Mouse (Mus musculus) erythroid progenitor cell, adult 5-6 weeks (primary cell): ENCODE results near the gene Pxt1. TPM values are rescaled to one million over a fixed set of nuclear protein-coding genes. Genes with fewer than 3 reads are reported as not detected.
"Not testable (repeated sequence)": the region's sequence is repeated elsewhere in the genome, so short reads cannot be mapped to it uniquely, and the experiment has no call there.

Source experiments
- ATAC-seq: replicated peaks from 2 replicates; pipeline ENCODE4 v1.8.0; 2016; ENCODE audit warnings: moderate number of reproducible peaks, mild to moderate bottlenecking, moderate TSS enrichment, inconsistent platforms; ENCODE audit not compliant: poor library complexity, low FRiP score, severe bottlenecking
- total RNA-seq, 2 experiments: library from RNA; stranded (forward) in 1 of 2; stranded (reverse) in 1 of 2; fragments of 150-400 nt in 1 of 2; fragments of 186-747, 209-891 nt in 1 of 2; gene quantifications; 2 replicates each; pipeline versions ENCODE4 v1.2.3 to v1.2.4; 2015 to 2017; ENCODE audit warnings: low replicate concordance in 2 of 2

Pxt1 gene
- total RNA-seq (2015; ENCODE audit: low replicate concordance) (3.2 TPM in 1 of 2 replicates, not detected in the other), total RNA-seq (2017; ENCODE audit: low replicate concordance) (not detected in 2 replicates)

DNA sequence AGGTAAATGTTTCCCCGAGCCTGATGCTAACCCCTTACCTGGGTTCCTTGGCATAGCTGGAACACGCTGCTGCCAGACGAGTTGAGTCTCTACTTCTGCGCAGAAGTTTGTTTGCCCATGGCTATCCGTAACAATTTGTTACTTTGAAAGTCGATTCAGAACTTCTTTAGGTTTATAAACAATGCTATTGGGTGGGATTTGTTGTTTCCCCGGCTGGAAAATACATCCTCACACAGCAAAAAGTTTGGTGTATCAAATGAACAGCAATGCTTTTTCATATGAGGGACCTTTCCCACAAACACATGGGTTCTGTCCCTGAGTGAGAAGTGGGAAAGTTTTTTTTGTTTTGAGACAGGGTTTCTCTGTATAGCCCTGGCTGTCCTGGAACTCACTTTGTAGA is at the start of gene Pxt1:
Pxt1 (minus strand) TSS at position 101 of the 400 bp plus-strand sequence.
- ATAC-seq, result no peak

GRCm38 (mm10) chr17:28993004-28993403 is 49.4 kb upstream of the Pxt1 start:
- not testable (repeated sequence) for ATAC-seq

DNA sequence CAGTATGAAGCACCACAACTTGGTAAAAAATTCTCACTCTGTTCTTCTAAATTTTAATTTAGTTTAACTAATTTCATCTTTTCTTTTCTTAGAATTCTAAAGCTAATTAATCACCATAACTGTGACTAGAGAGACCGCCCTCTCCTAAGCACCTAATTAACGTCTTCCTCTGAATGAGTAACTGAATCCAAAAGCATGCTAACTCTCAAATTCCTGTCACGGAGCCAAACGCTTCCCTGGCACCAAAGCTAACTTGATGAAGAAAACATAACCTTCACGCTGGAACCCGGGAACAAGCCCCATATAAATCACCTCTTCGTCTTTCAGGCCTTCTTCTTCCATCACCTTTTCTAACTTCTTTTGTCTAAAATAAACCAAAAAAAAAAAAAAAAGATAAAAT is 48.5 kb upstream of the Pxt1 start:
- no peak for ATAC-seq

DNA sequence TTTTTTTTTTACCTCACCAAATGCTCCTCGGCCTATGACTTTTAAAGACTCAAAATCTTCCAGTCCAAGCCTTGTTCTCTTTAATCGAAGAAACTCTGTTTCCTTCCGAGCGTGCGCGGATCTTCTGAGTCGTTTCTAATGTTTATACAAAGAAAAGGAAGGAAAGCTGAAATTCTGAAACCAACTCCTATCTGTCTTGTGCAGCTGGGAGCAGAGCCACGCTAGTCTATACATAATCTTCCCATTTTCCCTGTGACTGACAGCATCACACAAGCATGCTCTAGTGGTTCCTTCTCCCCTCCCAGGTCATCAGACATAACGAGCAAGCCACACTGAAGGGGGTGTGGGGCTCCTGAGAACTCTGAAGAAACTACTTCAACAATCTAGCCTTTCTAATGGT is 47.6 kb upstream of the Pxt1 start:
- ATAC-seq, result no peak

GRCm38 (mm10) chr17:28990060-28990459 is 46.4 kb upstream of the Pxt1 start:
- no peak for ATAC-seq

GRCm38 (mm10) chr17:28988996-28989395 is 45.4 kb upstream of the Pxt1 start:
- no peak for ATAC-seq

DNA sequence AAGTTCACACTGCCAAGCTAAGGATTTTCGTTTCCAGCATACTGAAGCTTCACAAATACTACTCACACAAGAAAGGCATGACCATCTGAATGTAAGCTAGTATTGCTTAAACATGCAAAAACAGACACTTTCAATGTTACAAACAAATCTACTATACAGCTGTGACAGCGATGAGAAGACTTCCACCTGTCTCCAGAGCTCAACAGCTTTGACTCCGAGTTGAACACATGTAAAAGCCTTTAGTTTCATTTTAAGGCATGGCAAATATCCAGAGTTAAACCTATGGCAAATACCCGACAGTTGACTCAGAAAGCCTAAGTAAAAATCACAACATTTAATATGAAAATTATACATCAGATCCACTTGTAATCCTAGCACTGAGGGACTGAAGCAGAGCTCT is 44.7 kb upstream of the Pxt1 start:
- no peak for ATAC-seq

DNA sequence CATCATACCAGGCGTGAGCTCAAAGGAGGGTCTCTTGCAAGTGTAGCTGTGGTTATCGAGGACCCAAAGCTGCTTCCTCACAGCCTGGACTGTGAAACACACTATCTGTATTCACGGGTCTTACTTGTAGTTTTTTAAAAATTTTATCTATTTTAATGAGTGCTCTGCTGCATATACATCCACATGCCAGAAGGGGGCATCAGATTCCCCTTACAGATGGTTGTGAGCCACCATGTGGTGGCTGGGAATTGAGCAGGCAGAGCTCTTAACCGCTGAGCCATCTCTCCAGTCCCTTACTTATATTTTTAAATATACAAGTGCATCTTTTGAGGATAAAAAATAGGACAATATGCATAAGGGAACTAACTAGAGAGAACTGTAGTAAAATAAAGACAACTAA is 44.1 kb upstream of the Pxt1 start:
- peak; percentile 64 for ATAC-seq

DNA sequence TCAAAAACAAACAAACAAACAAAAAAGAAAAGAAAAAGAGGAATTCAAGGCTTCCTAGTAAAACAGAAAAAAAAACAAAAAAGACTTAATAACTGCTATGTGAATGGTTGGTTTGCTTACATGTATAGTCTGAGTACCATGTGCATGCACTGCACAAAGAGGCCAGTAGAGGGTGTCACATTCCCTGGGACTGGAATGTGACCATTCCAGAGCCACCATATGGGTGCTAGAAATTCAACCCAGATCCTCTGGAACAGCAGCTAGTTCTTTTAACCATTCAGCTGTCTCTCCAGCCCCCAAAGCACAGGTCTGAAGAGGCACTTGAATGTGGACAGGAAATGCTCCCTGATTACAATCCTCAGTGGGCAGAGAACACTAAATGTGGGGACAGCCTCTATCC is 43.2 kb upstream of the Pxt1 start:
- ATAC-seq, result peak; percentile 69; the same call in 1 of the 2 replicates

DNA sequence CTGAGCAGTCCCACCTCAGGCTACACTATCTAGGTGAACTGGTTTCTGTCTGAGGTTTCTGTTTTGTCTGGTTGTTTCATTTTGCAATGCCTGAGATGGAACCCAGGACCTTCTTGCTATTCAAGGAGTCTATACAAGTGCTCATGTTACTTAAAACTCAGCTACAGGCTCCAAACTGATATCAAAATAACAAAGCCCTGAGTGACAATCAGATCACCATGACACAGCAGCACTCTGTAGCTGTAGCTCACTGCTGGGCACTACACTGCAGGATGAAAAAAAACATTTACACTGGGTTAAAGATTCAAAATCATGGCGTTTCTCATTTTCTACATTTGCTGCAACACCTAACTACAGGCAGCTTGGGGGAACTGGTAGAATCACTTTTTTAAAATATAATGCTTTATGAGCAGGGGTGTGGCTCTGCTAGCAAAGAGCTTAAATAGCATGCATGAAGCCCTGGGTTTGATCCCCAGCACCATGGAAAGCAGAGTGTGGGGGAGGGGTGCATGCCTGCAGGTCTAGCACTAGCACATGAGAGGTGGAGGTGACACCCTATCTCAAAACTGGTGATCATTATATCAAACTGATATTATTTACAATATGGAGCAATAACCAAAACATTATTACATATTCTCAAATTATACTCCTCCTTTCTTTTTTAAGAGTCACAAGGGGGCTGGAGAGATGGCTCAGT is 41.2 kb upstream of the Pxt1 start:
- ATAC-seq, result no peak

DNA sequence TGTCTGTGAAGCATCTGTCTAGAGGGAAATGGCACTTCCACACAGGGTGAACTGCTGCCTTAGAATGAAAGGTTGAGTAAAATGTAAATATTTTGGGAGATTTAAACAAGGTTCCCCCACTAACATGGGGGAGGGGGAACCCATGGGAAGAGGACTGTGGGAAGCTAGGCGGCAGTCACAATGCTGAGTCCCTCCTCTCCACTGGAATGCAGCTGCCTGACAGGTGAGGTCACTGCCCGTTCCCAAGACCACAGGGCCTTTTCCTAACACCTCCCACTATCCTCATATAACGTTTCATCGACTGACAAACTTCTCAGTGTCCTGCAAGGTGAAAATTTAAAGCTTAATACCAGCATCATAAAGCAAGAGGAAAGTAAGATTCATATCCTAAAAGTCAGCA is 39.0 kb upstream of the Pxt1 start:
- no peak for ATAC-seq

GRCm38 (mm10) chr17:28981081-28981480 is 37.4 kb upstream of the Pxt1 start:
- ATAC-seq, result no peak

DNA sequence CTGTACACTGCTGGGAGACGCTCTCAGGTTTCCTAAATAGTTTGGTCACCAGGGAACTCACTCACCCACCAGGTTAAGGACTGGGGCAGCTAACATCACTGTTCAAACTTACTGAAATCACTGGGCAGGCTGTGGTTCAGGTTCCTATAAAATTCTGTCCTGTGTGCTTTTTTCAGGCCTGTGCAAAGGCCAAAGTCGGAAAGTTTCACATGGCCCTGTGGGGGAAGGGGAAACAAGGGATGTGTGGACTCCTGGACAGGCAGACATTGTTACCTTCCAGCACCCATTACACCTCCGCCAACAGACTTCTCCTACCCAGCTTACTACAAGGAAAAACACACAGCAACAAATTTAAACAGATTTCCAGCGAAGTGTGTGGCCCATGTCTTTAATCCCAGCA is 35.5 kb upstream of the Pxt1 start:
- ATAC-seq, result no peak

- ATAC-seq, result no peak
Measured at GRCm38 (mm10) chr17:28970122-28970521, 26.5 kb upstream of the Pxt1 start.

DNA sequence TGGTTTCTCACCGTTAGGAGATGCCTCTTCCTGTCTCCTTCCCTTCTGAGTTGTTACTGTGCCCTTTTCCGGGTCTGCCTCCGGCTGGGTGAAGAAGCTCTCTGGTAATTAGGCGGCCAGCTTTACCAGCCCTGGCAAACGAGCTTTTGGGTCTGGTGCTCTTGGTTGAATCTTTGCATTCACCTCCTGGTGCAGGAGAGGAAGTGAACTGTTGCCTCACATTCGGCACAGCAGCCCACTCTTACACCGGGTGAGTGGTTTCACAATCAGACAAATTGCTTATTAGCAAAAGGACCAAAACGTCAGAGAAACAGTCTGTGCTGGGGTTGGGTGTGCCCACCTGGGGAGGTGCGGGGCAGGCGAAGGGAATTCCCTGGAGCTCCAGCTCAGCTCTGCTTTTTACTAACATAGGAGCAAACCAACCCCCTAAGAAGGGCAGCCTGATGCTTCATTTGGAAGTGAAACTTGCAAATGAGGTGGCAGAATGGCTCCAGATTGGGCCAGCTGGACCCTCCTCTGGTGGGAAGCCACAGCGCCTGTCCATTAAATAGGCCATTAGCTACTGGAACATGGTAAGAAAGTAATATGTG is 23.5 kb upstream of the Pxt1 start:
- no peak for ATAC-seq

- no peak for ATAC-seq
Measured at GRCm38 (mm10) chr17:28961596-28961995, 18.0 kb upstream of the Pxt1 start.

GRCm38 (mm10) chr17:28960597-28960996 is 17.0 kb upstream of the Pxt1 start:
- no peak for ATAC-seq

DNA sequence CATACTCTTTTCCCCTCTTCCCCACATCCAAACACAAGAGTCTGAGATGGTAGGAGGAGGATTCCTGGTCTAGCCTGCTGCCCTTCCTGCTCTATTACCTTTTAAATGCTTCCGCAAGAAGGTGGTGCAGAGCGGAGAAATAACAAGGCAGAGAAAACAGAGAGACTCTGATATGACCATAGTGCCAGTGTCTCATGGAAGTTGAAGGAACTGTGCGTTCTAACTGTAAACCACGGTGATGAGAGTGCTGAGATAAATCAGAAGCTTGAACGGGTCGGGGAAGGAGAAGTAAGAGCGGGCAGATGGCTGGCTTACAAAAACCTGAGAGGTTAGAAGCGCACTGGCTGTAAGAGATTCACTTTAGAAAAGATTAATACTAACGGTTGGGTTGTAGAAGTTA is 10.8 kb upstream of the Pxt1 start:
- no peak for ATAC-seq

DNA sequence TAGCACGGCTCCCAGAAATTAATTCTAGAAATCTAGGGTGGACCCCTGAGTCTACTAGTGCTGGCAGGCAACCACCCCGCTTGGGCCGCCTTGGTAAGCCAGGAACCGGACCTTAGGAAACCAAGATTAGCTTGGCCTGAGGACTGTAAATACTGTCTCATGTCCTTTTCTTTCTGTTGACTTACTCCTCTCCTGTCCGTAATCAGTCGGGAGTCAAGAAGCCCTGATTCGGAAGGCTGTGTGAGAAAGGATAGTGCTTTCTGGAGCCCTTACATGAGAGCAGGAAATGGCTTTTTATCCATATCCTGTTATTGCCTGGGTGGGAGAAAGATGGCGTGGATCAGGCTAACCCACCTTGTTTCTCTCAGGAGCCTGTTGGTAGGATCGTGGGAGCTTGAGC is 9.6 kb upstream of the Pxt1 start:
- peak; percentile 21 for ATAC-seq

- peak; percentile 86 for ATAC-seq
Measured at GRCm38 (mm10) chr17:28951831-28952799, 8.5 kb upstream of the Pxt1 start, which contains the start of gene Kctd20. Gene Kctd20 (plus strand): TSS chr17:28951950.
